Mouse (Mus musculus) urinary bladder, postnatal 0 days (tissue): ENCODE data around the gene Trim40. TPM values are rescaled to one million over a fixed set of nuclear protein-coding genes. Genes with fewer than 3 reads are reported as not detected.

Source experiments
- polyA plus RNA-seq: library from polyadenylated mRNA; unstranded; fragments of >200 nt; fragmentation: Nextera tagmentation; extraction: Ambion mirVana; gene quantifications from 2 replicates; pipeline ENCODE4 v1.2.1, GENCODE M21; 2015

Trim40 gene
- polyA plus RNA-seq: not detected in 2 replicates

DNA sequence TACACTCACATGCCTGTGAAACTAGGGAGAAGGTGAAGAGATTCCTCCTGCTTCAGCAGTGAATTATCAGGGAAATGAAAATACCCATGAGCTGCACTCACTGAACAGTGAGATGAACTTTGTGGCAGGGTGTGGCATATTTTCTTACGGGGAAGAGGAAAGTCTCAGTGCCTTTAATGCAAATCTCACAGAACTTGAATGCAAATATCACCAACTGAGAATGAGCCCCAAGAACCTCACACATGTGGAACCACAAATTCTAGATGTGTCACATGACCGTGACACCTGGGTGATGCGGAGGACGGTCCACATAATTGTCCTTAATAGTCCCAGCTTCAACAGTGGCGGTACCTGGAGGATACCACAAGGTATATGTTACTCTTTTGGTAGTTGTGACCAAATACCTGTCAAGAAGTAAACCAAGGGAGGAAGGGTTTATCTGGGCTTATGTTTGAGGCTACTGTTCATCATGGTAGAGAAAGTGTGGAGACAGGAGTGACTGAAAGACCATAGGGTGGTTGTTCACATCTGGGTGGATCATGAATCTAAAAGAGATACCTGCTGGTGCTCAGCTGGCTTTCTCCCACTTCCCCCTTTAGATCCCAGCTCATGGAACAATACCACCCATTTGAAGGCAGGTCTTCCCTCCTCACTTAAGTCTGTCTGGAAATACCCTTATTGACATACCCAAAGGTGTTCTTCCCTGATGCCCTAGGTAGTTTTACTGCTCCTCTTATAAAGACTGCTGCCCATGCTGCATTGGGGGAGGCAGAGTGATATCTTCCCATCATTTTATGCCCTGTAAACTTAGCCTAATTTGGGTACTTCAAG, at the start of gene Trim40:
TSS of gene Trim40 (minus strand) at position 51 of the 831 bp plus-strand sequence.

GRCm38 (mm10) chr17:36897552-36898205, 7.8 kb upstream of the Trim40 start, which contains the start of gene Trim31:
Trim31 (plus strand) TSS chr17:36898118.

DNA sequence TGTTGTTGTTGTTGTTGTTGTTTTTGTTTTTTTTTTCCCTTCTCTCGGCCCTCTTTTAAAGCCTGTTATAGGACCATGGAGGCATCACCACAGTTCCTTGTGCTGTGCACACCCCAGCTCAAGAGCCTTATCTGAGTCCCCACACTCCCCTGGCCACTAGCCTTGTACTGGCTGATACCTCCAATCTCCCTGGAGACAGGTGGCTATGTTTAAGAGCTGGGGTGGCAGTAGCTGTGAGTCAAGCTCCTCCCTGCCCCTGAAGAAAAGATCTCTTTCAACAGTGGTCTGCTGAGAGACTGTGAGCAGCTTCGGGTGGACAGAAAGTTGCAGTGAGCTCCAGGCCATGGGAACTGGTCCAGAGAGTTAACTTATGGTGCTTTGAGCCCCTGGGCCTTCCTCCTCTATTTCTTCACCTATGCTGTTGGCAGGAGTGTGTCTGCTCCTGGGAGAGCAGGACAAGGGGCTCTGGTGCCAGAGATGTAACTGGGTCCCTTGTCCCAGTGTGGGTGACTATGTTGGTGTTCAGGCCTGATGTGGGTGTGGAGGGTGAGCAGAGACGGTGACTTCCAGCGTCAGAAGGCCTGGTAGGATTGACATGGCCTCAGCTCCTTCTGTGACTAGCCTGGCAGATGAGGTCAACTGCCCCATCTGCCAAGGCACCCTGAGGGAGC, 20.5 kb downstream of the Trim40 start, which contains the start of gene Trim10:
TSS of gene Trim10 (plus strand) at position 291 of the 671 bp plus-strand sequence.

DNA sequence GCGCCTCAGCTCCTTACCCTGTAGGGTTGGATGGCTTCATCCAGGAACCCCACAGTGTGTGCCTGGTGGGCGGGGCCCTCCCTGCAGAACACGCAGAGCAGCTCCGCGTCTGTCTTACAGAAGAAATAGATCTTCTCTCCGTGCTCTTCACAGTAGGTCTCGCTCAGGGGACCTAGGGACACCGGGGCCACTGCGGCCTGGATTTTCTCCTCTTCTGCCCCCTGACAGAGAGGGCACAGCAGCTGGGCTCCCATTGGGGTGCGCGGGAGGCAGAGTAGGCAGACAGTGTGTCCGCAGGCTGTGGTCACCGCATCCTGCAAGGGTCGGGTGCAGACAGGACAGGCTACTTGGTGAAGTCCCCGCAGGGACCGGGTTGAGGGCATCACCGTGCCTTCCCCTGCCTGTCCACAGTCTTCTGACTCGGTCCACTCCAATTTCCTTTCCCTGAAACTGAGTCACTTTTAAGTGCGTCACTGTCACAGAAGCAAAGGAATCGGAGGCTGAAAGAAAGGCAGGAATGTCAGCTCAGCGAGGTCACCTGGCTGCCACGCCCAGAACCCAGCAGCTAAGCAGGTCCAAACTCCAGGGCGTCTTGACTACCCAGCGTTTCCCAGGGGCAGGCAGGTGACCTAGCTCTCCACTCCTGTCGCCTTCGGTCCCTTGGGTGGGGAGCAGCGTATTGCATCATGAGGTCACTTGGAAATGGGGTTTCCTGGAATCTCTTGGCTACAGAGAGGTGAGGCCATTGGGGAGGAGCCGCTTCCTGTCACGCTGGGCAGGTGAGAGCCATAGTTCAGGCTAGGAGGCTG, 23.0 kb downstream of the Trim40 start, which contains the start of gene Trim15:
TSS of gene Trim15 (minus strand) at position 492 of the 809 bp plus-strand sequence.

GRCm38 (mm10) chr17:36836874-36837647, 52.9 kb downstream of the Trim40 start, which contains the start of gene Trim26:
Trim26 (plus strand) TSS chr17:36837134.

Other genes starting within 250 kb of the Trim40 start
- gene H2-M9, start 247.5 kb downstream of the Trim40 start, polyA plus RNA-seq: not detected in 2 replicates
- not detected in 2 replicates for gene H2-M1, start 217.9 kb downstream of the Trim40 start, polyA plus RNA-seq
- gene H2-M10.5, start 117.2 kb downstream of the Trim40 start, polyA plus RNA-seq: not detected in 2 replicates
- not detected in 2 replicates for gene H2-M10.6, start 78.0 kb downstream of the Trim40 start, polyA plus RNA-seq
- 26.9 and 28.6 TPM in 2 replicates for gene Trim26, start 53.0 kb downstream of the Trim40 start, polyA plus RNA-seq
- 0.06 TPM in 1 of 2 replicates, not detected in the other for gene Trim15, start 22.9 kb downstream of the Trim40 start, polyA plus RNA-seq
- 0.52 and 1.4 TPM in 2 replicates for gene Trim10, start 20.5 kb downstream of the Trim40 start, polyA plus RNA-seq
- not detected in 2 replicates for gene Trim31, start 8.0 kb upstream of the Trim40 start, polyA plus RNA-seq
- gene Rnf39, start 52.8 kb upstream of the Trim40 start, polyA plus RNA-seq: 5.2 and 7.4 TPM in 2 replicates
- gene Ppp1r11, start 61.6 kb upstream of the Trim40 start, polyA plus RNA-seq: 103 and 106 TPM in 2 replicates
- gene Znrd1, start 68.4 kb upstream of the Trim40 start, polyA plus RNA-seq: 45.3 and 49.1 TPM in 2 replicates
- 4.8 and 5.9 TPM in 2 replicates for gene Znrd1as, start 68.5 kb upstream of the Trim40 start, polyA plus RNA-seq
- 0.25 TPM in 1 of 2 replicates, not detected in the other for gene 2410137M14Rik, start 91.1 kb upstream of the Trim40 start, polyA plus RNA-seq
- 0.34 and 0.47 TPM in 2 replicates for gene H2-M5, start 99.4 kb upstream of the Trim40 start, polyA plus RNA-seq
- 22.6 and 30.9 TPM in 2 replicates for gene Zfp57, start 111.0 kb upstream of the Trim40 start, polyA plus RNA-seq
- gene Mog, start 133.3 kb upstream of the Trim40 start, polyA plus RNA-seq: not detected in 2 replicates
- 9.2 and 9.7 TPM in 2 replicates for gene Gabbr1, start 155.8 kb upstream of the Trim40 start, polyA plus RNA-seq
- not detected in 2 replicates for gene Olfr90, start 198.4 kb upstream of the Trim40 start, polyA plus RNA-seq
- gene Olfr91, start 208.2 kb upstream of the Trim40 start, polyA plus RNA-seq: not detected in 2 replicates
- gene Olfr92, start 230.0 kb upstream of the Trim40 start, polyA plus RNA-seq: not detected in 2 replicates